Mouse (Mus musculus) lung, adult 2 months (tissue): ENCODE measurements around the gene Reps2.

Experiments used
- CTCF ChIP-seq: fragments of 200-500 bp; IDR thresholded peaks from 2 replicates; pipeline ENCODE4 v1.5.1; 2011; ENCODE audit warnings: mild to moderate bottlenecking, low read length, control low read depth; ENCODE audit not compliant: insufficient read depth
- POLR2A ChIP-seq: fragments of 200-500 bp; IDR thresholded peaks from 2 replicates; pipeline ENCODE4 v1.6.1; 2011; ENCODE audit warnings: low read depth, mild to moderate bottlenecking, control low read depth, low read length, borderline replicate concordance; ENCODE audit errors: extremely low read depth

- TF ChIP-seq POLR2A = no peak
- no peak for TF ChIP-seq CTCF
Measured at GRCm38 (mm10) chrX:162691272-162691671, 47.8 kb upstream of the Reps2 start.
